Mouse (Mus musculus) erythroblast, embryonic 14.5 days (primary cell): ENCODE results near the gene Clec10a. TPM values are rescaled to one million over a fixed set of nuclear protein-coding genes. Genes with fewer than 3 reads are reported as not detected.
A peak's percentile ranks its signal among the peaks of the same experiment; 100 is the strongest.

ENCODE experiments used
- H3K27me3 ChIP-seq: 2 replicates; pipeline ENCODE4 v1.6.1; 2012; ENCODE audit warnings: inconsistent platforms; ENCODE audit not compliant: control insufficient read depth
- H3K36me3 ChIP-seq: 2 replicates; pipeline ENCODE4 v1.6.1; 2012; ENCODE audit warnings: mild to moderate bottlenecking, inconsistent platforms; ENCODE audit not compliant: control insufficient read depth
- H3K4me1 ChIP-seq: 2 replicates; pipeline ENCODE4 v1.6.1; 2012; ENCODE audit warnings: inconsistent platforms; ENCODE audit not compliant: control insufficient read depth
- H3K4me3 ChIP-seq: replicated peaks from 2 replicates; pipeline ENCODE3; 2012; ENCODE audit warnings: moderate library complexity, mild to moderate bottlenecking, inconsistent platforms
- H3K9me3 ChIP-seq: 2 replicates; pipeline ENCODE4 v1.6.1; 2012; ENCODE audit warnings: low read length, inconsistent platforms, mixed read lengths; ENCODE audit not compliant: control insufficient read depth
- GATA1 ChIP-seq: IDR thresholded peaks from 2 replicates; pipeline ENCODE4 v1.6.1; 2012; ENCODE audit warnings: low read length, inconsistent platforms, mixed read lengths
- TAL1 ChIP-seq: IDR thresholded peaks from 3 replicates; pipeline ENCODE4 v1.6.1; 2012; ENCODE audit warnings: low read length, inconsistent platforms, mixed read lengths
- polyA plus RNA-seq: library from polyadenylated mRNA; stranded (reverse); fragments of >175 nt; gene quantifications from 2 replicates; pipeline ENCODE4 v1.2.3, GENCODE M21; 2012

Clec10a gene
- polyA plus RNA-seq, 1 experiment: not detected

GRCm38 (mm10) chr11:70220323-70220722 is 64.3 kb downstream of the Clec10a start:
- no peak for TF ChIP-seq GATA1
- no peak for TF ChIP-seq TAL1
- peaks cover 75% of the 10 kb centered on the region for H3K4me1 ChIP-seq
- peaks cover 46% of the 10 kb centered on the region for H3K36me3 ChIP-seq
- H3K4me3 ChIP-seq: peak overlapping the region; percentile 69
- H3K27me3 ChIP-seq: peaks cover 14% of the 10 kb centered on the region
- H3K9me3 ChIP-seq: no peaks in the 10 kb centered on the region

Other genes with a start within 250 kb of the Clec10a start
- 90.4 and 109 TPM in 2 replicates for gene Gps2, start 242.3 kb upstream of the Clec10a start, polyA plus RNA-seq
- 295 and 310 TPM in 2 replicates for gene Eif5a, start 234.2 kb upstream of the Clec10a start, polyA plus RNA-seq
- 0.29 and 0.38 TPM in 2 replicates for gene Ybx2, start 220.4 kb upstream of the Clec10a start, polyA plus RNA-seq
- 6.0 and 7.7 TPM in 2 replicates for gene Slc2a4, start 208.0 kb upstream of the Clec10a start, polyA plus RNA-seq
- gene Cldn7, start 191.4 kb upstream of the Clec10a start, polyA plus RNA-seq: not detected in 2 replicates
- 23.2 and 28.5 TPM in 2 replicates for gene Ctdnep1, start 175.0 kb upstream of the Clec10a start, polyA plus RNA-seq
- gene Elp5, start 173.7 kb upstream of the Clec10a start, polyA plus RNA-seq: 1.5 and 1.9 TPM in 2 replicates
- 50.2 and 55.8 TPM in 2 replicates for gene Gabarap, start 165.1 kb upstream of the Clec10a start, polyA plus RNA-seq
- gene Phf23, start 160.4 kb upstream of the Clec10a start, polyA plus RNA-seq: 4.5 and 5.5 TPM in 2 replicates
- gene Dvl2, start 155.6 kb upstream of the Clec10a start, polyA plus RNA-seq: 0.48 and 0.76 TPM in 2 replicates
- gene Acadvl, start 140.8 kb upstream of the Clec10a start, polyA plus RNA-seq: 2.9 and 3.2 TPM in 2 replicates
- gene Dlg4, start 139.3 kb upstream of the Clec10a start, polyA plus RNA-seq: 0.10 and 0.19 TPM in 2 replicates
- gene Asgr1, start 102.1 kb upstream of the Clec10a start, polyA plus RNA-seq: not detected in 2 replicates
- 0.05 TPM in 1 of 2 replicates, not detected in the other for gene Asgr2, start 63.6 kb upstream of the Clec10a start, polyA plus RNA-seq
- 0.02 TPM in 1 of 2 replicates, not detected in the other for gene Mgl2, start 25.9 kb upstream of the Clec10a start, polyA plus RNA-seq
- gene Slc16a11, start 56.6 kb downstream of the Clec10a start, polyA plus RNA-seq: not detected in 2 replicates
- 1.5 and 2.3 TPM in 2 replicates for gene Slc16a13, start 64.9 kb downstream of the Clec10a start, polyA plus RNA-seq
- 0.06 and 0.13 TPM in 2 replicates for gene Bcl6b, start 73.6 kb downstream of the Clec10a start, polyA plus RNA-seq
- gene 0610010K14Rik, start 81.7 kb downstream of the Clec10a start, polyA plus RNA-seq: 9.8 and 17.9 TPM in 2 replicates
- 4.0 and 6.0 TPM in 2 replicates for gene Gm21988, start 83.6 kb downstream of the Clec10a start, polyA plus RNA-seq
- 23.7 and 29.0 TPM in 2 replicates for gene Rnasek, start 83.6 kb downstream of the Clec10a start, polyA plus RNA-seq
- gene Alox12, start 99.2 kb downstream of the Clec10a start, polyA plus RNA-seq: 0.03 and 0.05 TPM in 2 replicates
- not detected in 2 replicates for gene Alox12e, start 166.4 kb downstream of the Clec10a start, polyA plus RNA-seq
- gene Alox15, start 195.8 kb downstream of the Clec10a start, polyA plus RNA-seq: 0.03 TPM in 1 of 2 replicates, not detected in the other